Mouse (Mus musculus): ENCODE data around the gene Fhdc1. TPM values are rescaled to one million over a fixed set of nuclear protein-coding genes. Genes with fewer than 3 reads are reported as not detected.
A peak's percentile ranks its signal among the peaks of the same experiment; 100 is the strongest.

Gene Fhdc1
- 9.8 and 10.2 TPM in 2 replicates for polyA plus RNA-seq (2016; fragmentation: Nextera tagmentation; extraction: Ambion mirVana)

- H3K4me3 ChIP-seq, result peak within 1 kb of the TSS; percentile 64
- peak; percentile 78 for ATAC-seq (ENCODE audit: low FRiP score, low read depth)
- H3K27ac ChIP-seq, result peak within 1 kb of the TSS; percentile 47; the same call in 1 of the 2 replicates
- peak within 1 kb of the TSS; percentile 86 for H3K9ac ChIP-seq
- under 1% methylated on average over 82 of the region's 82 CpGs for WGBS
- peak within 1 kb of the TSS; percentile 99 for H3K4me2 ChIP-seq (replicated peaks)
- H3K27me3 ChIP-seq (replicated peaks), result peaks cover 18% of the 10 kb centered on the region
- H3K4me1 ChIP-seq, result peaks cover 30% of the 10 kb centered on the region
- H3K9me3 ChIP-seq, result no peaks in the 10 kb centered on the region
- no peaks in the 10 kb centered on the region for H3K36me3 ChIP-seq
Measured at GRCm38 (mm10) chr3:84480006-84480897, at the start of gene Fhdc1. Gene Fhdc1 (minus strand): TSS chr3:84480429.

DNA sequence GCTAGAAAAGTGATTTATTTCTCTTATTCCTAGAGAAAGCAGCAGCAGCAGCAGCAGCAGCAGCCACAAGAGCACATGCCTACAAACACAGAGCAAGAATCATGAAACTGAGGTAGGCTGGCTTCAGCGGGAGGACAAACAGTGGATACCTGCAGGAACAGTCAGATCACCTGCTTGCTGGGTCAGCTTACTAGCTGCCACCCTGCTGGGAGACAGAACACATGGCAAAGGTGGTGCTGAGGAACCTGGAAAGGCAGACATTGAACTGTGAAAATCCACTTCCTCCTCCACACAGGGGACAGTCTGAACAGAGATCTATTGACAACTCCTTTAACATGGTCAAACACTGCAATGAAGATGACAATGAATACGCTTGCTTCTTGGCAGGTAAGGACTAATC is 48.8 kb upstream of the Fhdc1 start:
- Histone ChIP-seq H3K9me3 (no peaks in the 10 kb centered on the region), H3K4me2 (replicated peaks) (no peak overlapping the region), H3K4me1 (no peaks in the 10 kb centered on the region), H3K36me3 (no peaks in the 10 kb centered on the region), H3K27me3 (replicated peaks) (no peaks in the 10 kb centered on the region), H3K4me3 (no peak overlapping the region), H3K9ac (no peak overlapping the region), H3K27ac (no peak overlapping the region)
- ATAC-seq (ENCODE audit: low FRiP score, low read depth), result no peak
- WGBS, result 80% methylated on average over 2 of the region's 2 CpGs

GRCm38 (mm10) chr3:84524952-84525351 is 44.7 kb upstream of the Fhdc1 start:
- Histone ChIP-seq H3K9ac (no peak overlapping the region), H3K4me3 (no peak overlapping the region), H3K4me2 (replicated peaks) (no peak overlapping the region), H3K27ac (no peak overlapping the region), H3K36me3 (no peaks in the 10 kb centered on the region), H3K9me3 (no peaks in the 10 kb centered on the region), H3K27me3 (replicated peaks) (no peaks in the 10 kb centered on the region), H3K4me1 (no peaks in the 10 kb centered on the region)
- ATAC-seq (ENCODE audit: low FRiP score, low read depth), result no peak
- WGBS, result 86% methylated on average over 1 of the region's 1 CpGs

- Histone ChIP-seq H3K4me3 (no peak overlapping the region), H3K9me3 (no peaks in the 10 kb centered on the region), H3K27me3 (replicated peaks) (no peaks in the 10 kb centered on the region), H3K27ac (no peak overlapping the region), H3K36me3 (0 out of 2 replicates have a peak, but pooled peaks cover 4% of the 10 kb centered on the region), H3K4me2 (replicated peaks) (no peak overlapping the region), H3K9ac (no peak overlapping the region), H3K4me1 (peaks cover 4% of the 10 kb centered on the region; the same call in 1 of the 2 replicates)
- ATAC-seq (ENCODE audit: low FRiP score, low read depth), result no peak
- 91% methylated on average over 3 of the region's 3 CpGs for WGBS
Measured at GRCm38 (mm10) chr3:84516163-84516562, 35.9 kb upstream of the Fhdc1 start.

DNA sequence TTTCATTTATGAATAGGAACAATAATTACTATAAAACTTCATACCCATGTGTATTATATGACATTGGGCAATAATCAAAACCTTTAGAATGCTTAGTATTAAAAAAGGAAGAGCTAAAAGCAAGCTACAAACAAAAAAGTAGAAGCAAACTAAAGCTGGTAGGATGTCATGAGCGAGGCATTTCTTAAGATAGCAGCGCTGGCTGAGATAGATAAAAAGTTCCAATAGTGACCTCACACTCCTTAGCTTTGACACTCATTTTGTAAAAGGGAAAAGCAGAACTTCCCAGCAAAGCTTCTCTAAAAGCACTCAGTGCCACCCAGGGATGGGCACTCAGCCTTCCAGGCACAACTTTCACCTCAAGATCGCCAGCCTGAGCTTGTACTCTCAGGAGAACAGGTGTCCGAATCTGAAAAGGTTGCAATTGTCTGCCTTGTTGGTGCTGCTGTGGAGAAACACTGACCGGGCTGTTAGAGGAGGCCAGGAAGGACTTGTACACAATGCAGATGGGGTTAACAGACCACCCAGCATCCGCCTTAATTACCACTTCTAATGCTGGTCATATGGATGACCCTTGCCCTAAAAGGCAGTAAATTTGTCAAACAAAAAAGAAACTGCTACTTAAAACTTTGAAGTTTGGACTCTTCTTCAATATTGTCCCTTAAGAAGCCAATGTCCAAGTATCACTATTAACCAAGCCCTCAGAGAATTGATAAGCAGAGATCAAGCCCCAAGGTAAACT is 32.7 kb upstream of the Fhdc1 start:
- ATAC-seq (ENCODE audit: low FRiP score, low read depth), result no peak
- Histone ChIP-seq H3K9ac (no peak overlapping the region), H3K27ac (no peak overlapping the region), H3K4me3 (no peak overlapping the region), H3K27me3 (replicated peaks) (no peaks in the 10 kb centered on the region), H3K4me2 (replicated peaks) (no peak overlapping the region), H3K9me3 (no peaks in the 10 kb centered on the region), H3K36me3 (no peaks in the 10 kb centered on the region), H3K4me1 (peaks cover 4% of the 10 kb centered on the region; the same call in 1 of the 2 replicates)
- 26% methylated on average over 6 of the region's 6 CpGs for WGBS

DNA sequence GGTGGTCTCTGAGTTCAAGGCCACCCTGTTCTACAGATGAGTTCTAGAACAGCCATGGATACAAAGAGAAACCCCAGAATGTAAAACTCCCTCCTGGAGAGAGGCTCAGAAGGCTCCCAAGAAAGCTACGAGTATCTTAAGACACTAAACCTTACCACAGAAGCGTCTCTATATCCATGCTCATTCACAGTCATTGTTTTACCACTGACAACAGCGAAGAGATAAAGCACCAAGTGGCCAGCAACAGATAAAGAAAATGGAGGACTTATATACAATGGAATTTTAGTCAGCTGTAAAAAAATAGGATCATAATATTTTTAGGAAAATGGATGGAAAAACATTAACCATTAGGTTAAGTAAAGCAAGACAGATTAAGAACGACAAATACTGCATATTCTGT is 25.0 kb upstream of the Fhdc1 start:
- WGBS, result 89% methylated on average over 4 of the region's 4 CpGs
- no peaks in the 10 kb centered on the region for H3K27me3 ChIP-seq (replicated peaks)

DNA sequence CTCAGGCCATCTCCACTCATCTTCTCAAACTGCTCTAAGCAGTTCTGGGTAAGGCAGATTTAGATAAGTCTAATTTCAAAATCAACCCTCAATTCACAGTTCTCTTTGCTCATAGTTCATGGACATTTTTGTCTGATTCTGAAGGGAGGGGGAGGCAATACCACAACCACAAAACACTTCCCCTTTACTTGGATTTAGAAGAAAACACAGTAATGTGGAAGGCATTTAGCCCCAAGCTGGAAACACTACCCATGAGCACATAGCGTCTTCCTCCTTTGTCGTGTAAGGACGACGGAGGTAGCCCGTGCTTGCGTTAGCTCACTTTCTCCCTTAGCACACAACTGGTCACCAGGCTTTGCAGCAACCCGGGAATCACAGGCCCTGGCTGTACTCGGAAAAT is 24.1 kb upstream of the Fhdc1 start:
- ATAC-seq (ENCODE audit: low FRiP score, low read depth), result no peak

More for the DNA sequence above, 25.0 kb upstream of the Fhdc1 start:
- no peaks in the 10 kb centered on the region for H3K36me3 ChIP-seq
- peaks cover 8% of the 10 kb centered on the region; the same call in 1 of the 2 replicates for H3K4me1 ChIP-seq
- H3K4me2 ChIP-seq (replicated peaks), result no peak overlapping the region
- no peak overlapping the region for H3K9ac ChIP-seq
- no peak for ATAC-seq (ENCODE audit: low FRiP score, low read depth)
- no peaks in the 10 kb centered on the region for H3K9me3 ChIP-seq
- H3K27ac ChIP-seq, result no peak overlapping the region
- no peak overlapping the region for H3K4me3 ChIP-seq

DNA sequence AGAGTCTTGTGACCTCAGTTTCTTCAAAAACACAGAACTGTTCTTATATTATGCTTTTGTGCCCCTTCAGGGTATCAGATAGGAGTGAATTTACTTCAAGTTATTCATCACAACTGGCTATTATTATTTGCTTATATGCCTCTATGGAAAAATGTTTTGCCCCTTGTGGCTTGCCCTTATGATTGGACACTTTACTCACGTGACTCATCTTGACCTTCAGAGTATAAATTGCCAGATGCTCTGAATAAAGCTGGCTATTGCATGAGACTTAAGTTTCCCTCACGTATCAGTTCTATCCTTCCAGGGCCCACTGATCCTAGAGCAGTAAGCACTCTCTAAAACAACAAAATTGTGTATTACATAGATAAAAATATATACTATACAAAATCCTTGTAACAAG is 21.9 kb upstream of the Fhdc1 start:
- no peaks in the 10 kb centered on the region for H3K36me3 ChIP-seq
- H3K4me2 ChIP-seq (replicated peaks), result no peak overlapping the region
- H3K4me1 ChIP-seq, result peaks cover 8% of the 10 kb centered on the region; the same call in 1 of the 2 replicates
- 85% methylated on average over 2 of the region's 2 CpGs for WGBS
- no peak overlapping the region for H3K27ac ChIP-seq
- H3K9me3 ChIP-seq, result no peaks in the 10 kb centered on the region
- no peak for ATAC-seq (ENCODE audit: low FRiP score, low read depth)
- H3K4me3 ChIP-seq, result no peak overlapping the region
- no peak overlapping the region for H3K9ac ChIP-seq
- H3K27me3 ChIP-seq (replicated peaks), result no peaks in the 10 kb centered on the region

More for the DNA sequence above, 24.1 kb upstream of the Fhdc1 start:
- 93% methylated on average over 8 of the region's 8 CpGs for WGBS
- Histone ChIP-seq H3K4me3 (no peak overlapping the region), H3K9ac (no peak overlapping the region), H3K27me3 (replicated peaks) (no peaks in the 10 kb centered on the region), H3K4me2 (replicated peaks) (no peak overlapping the region), H3K9me3 (no peaks in the 10 kb centered on the region), H3K36me3 (no peaks in the 10 kb centered on the region), H3K27ac (no peak overlapping the region), H3K4me1 (peaks cover 8% of the 10 kb centered on the region; the same call in 1 of the 2 replicates)

GRCm38 (mm10) chr3:84500491-84500890 is 20.3 kb upstream of the Fhdc1 start:
- no peaks in the 10 kb centered on the region for H3K27me3 ChIP-seq (replicated peaks)
- no peak for ATAC-seq (ENCODE audit: low FRiP score, low read depth)
- no peak overlapping the region for H3K4me3 ChIP-seq
- H3K4me2 ChIP-seq (replicated peaks), result no peak overlapping the region
- H3K36me3 ChIP-seq, result no peaks in the 10 kb centered on the region
- no peak overlapping the region for H3K27ac ChIP-seq
- peaks cover 8% of the 10 kb centered on the region; the same call in 1 of the 2 replicates for H3K4me1 ChIP-seq
- WGBS, result 66% methylated on average over 10 of the region's 10 CpGs
- H3K9ac ChIP-seq, result no peak overlapping the region
- no peaks in the 10 kb centered on the region for H3K9me3 ChIP-seq

DNA sequence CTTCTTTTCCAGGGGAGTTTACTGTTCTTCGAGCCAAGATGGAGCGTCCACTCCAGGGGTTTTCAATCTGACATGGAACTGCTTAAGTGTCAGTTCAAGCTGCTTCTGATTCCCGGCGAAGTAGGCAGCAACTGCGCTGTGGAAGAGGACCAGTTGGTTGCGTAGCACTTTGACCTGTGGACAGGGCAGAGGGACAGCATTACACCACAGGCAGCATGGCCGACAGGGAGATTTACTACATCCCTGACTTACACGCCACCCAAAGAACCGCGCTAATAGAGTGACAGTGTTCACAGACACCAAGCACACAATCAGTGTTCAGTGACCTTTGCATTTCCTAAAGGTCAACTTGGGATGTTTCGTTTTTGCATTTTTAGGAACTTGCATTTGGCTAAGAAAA is 17.5 kb upstream of the Fhdc1 start:
- H3K9ac ChIP-seq, result no peak overlapping the region
- H3K27ac ChIP-seq, result no peak overlapping the region
- no peaks in the 10 kb centered on the region for H3K36me3 ChIP-seq
- no peaks in the 10 kb centered on the region for H3K9me3 ChIP-seq
- H3K4me2 ChIP-seq (replicated peaks), result no peak overlapping the region
- no peak for ATAC-seq (ENCODE audit: low FRiP score, low read depth)
- peaks cover 8% of the 10 kb centered on the region; the same call in 1 of the 2 replicates for H3K4me1 ChIP-seq
- WGBS, result 38% methylated on average over 11 of the region's 11 CpGs
- H3K27me3 ChIP-seq (replicated peaks), result no peaks in the 10 kb centered on the region
- H3K4me3 ChIP-seq, result no peak overlapping the region

GRCm38 (mm10) chr3:84492657-84493056 is 12.4 kb upstream of the Fhdc1 start:
- Histone ChIP-seq H3K27ac (no peak overlapping the region), H3K4me2 (replicated peaks) (no peak overlapping the region), H3K9me3 (no peaks in the 10 kb centered on the region), H3K4me1 (peaks cover 3% of the 10 kb centered on the region; the same call in 1 of the 2 replicates), H3K9ac (no peak overlapping the region), H3K27me3 (replicated peaks) (no peaks in the 10 kb centered on the region), H3K36me3 (no peaks in the 10 kb centered on the region), H3K4me3 (no peak overlapping the region)
- ATAC-seq (ENCODE audit: low FRiP score, low read depth), result no peak
- WGBS, result 95% methylated on average over 8 of the region's 8 CpGs

DNA sequence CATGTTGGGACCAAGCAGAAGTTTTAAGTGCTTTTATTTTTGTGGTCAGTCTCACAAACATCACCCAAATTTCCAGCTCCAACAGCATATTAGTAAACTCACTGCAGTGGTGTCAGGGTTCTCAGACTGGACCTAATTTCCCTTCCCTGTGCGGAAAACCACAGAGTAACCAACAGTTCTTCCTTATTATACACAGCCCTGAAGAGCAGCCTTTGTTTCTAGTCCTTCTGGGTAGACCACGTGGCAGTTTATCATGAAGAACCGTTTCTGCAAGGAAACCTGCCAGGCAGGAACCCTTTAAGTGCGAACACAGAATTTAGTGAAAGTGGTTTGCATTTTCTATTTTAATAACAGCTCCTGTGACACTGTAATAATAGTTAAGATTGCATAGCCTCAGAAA is 11.9 kb upstream of the Fhdc1 start:
- Histone ChIP-seq H3K4me1 (peaks cover 7% of the 10 kb centered on the region; the same call in 1 of the 2 replicates), H3K36me3 (no peaks in the 10 kb centered on the region), H3K9me3 (no peaks in the 10 kb centered on the region), H3K4me3 (no peak overlapping the region), H3K27ac (no peak overlapping the region), H3K4me2 (replicated peaks) (no peak overlapping the region), H3K27me3 (replicated peaks) (no peaks in the 10 kb centered on the region), H3K9ac (no peak overlapping the region)
- WGBS, result 84% methylated on average over 4 of the region's 4 CpGs
- ATAC-seq (ENCODE audit: low FRiP score, low read depth), result no peak
